Mouse (Mus musculus) bone marrow, adult 2 months (tissue): ENCODE data around the gene Hist1h2ad.
"Not testable (repeated sequence)": the region's sequence is repeated elsewhere in the genome, so short reads cannot be mapped to it uniquely, and the experiment has no call there.

Experiments
- CTCF ChIP-seq: fragments of 200-500 bp; IDR thresholded peaks from 2 replicates; pipeline ENCODE4 v1.5.1; 2011; ENCODE audit warnings: low read length, control low read depth; ENCODE audit not compliant: control insufficient read depth, insufficient read depth
- POLR2A ChIP-seq: fragments of 200-500 bp; IDR thresholded peaks from 2 replicates; pipeline ENCODE4 v1.6.1; 2011; ENCODE audit warnings: low read depth, mild to moderate bottlenecking, control low read depth, low read length, borderline replicate concordance; ENCODE audit not compliant: control insufficient read depth

DNA sequence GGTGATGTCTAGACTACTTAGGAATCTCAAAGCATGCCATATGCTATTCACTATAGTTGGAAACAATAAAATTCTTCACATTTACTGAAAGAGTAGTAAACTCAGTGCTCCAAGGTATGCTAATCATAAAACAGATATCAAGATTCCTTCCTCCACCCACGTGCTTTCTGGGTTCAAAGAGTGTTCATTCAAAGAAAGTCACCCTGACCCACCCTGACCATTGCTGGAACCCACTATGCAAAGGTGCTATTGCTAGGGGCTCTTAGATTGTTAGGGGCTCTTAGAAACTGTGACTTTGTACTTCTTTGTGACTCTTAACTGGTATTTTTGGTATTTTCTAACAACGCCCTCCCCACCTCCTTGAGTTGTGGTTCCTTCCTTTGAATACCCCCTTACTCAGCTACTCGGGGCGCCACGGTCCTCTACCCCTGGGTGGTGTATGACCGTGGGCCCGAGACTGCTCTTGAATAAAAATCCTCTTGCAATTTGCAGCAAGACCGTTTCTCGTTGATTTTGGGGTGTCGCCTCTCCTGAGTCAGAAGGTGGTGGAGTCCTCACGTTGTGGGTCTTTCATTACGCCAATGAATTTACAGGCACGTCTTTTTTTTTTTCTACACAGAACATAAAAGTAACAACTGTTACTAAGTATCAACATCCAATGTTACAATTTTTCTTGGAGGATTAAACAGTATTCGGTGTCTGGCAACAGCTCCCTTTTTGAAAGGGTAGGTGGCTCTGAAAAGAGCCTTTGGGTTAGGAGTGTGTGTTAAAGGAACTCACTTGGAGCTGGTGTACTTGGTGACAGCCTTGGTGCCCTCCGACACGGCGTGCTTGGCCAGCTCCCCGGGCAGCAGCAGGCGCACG lies 915 bp upstream of the Hist1h2ad start:
- not testable (repeated sequence) for TF ChIP-seq CTCF, POLR2A
